Mouse (Mus musculus) hindbrain, embryonic 14.5 days (tissue): Measurements from ENCODE around the gene Gm973. TPM values are rescaled to one million over a fixed set of nuclear protein-coding genes. Genes with fewer than 3 reads are reported as not detected.

Experiments used
- ATAC-seq: fragments of 200-750 bp; cut with Nextera tagmentation; 2 replicates; pipeline ENCODE4 v1.8.0; 2017; ENCODE audit warnings: moderate number of reproducible peaks, mild to moderate bottlenecking, moderate TSS enrichment, moderate library complexity; ENCODE audit not compliant: low FRiP score
- DNase-seq: peaks from one replicate; pipeline ENCODE4 v3.0.0-alpha.2; 2015; ENCODE audit warnings: low spot score
- H3K27ac ChIP-seq: fragments of 300-500 bp; sonication (generic); 2 replicates; pipeline ENCODE4 v1.5.1; 2014; ENCODE audit warnings: mild to moderate bottlenecking, moderate library complexity
- H3K27me3 ChIP-seq: fragments of 300-500 bp; sonication (generic); 2 replicates; pipeline ENCODE4 v1.6.1; 2014; ENCODE audit warnings: mild to moderate bottlenecking, low read length, mixed read lengths; ENCODE audit not compliant: control insufficient read depth, insufficient read depth
- H3K36me3 ChIP-seq: fragments of 300-500 bp; sonication (generic); replicated peaks from 2 replicates; pipeline ENCODE4 v1.6.1; 2014; ENCODE audit not compliant: control insufficient read depth, insufficient read depth
- H3K4me1 ChIP-seq: fragments of 300-500 bp; sonication (generic); replicated peaks from 2 replicates; pipeline ENCODE4 v1.6.1; 2014; ENCODE audit warnings: antibody characterized with exemption, low read length, mixed read lengths; ENCODE audit not compliant: control insufficient read depth, insufficient read depth
- H3K4me2 ChIP-seq: fragments of 300-500 bp; sonication (generic); replicated peaks from 2 replicates; pipeline ENCODE4 v1.6.1; 2014; ENCODE audit warnings: mild to moderate bottlenecking, moderate library complexity
- H3K4me3 ChIP-seq: fragments of 300-500 bp; sonication (generic); replicated peaks from 2 replicates; pipeline ENCODE4 v1.5.1; 2014; ENCODE audit warnings: mild to moderate bottlenecking, low read length
- H3K9ac ChIP-seq: fragments of 300-500 bp; sonication (generic); 2 replicates; pipeline ENCODE4 v1.6.1; 2014
- H3K9me3 ChIP-seq: fragments of 300-500 bp; sonication (generic); 2 replicates; pipeline ENCODE4 v1.6.1; 2016; ENCODE audit warnings: low read length; ENCODE audit not compliant: control insufficient read depth
- WGBS: fragments of 180-500 bp; shearing (Covaris S2); extraction: QIAGEN DNeasy Blood & Tissue Kit; methylation state at CpG from one replicate; pipeline ENCODE4 v1.1.7; 2014; 5-methylcytosine and 5-hydroxymethylcytosine counted together
- polyA plus RNA-seq: library from polyadenylated mRNA; unstranded; fragments of >200 nt; fragmentation: Nextera tagmentation; extraction: Ambion mirVana; gene quantifications from 2 replicates; pipeline ENCODE4 v1.2.1, GENCODE M21; 2014

Gene Gm973
- polyA plus RNA-seq, 1 experiment from 2014 or later: 10.6 TPM

DNA sequence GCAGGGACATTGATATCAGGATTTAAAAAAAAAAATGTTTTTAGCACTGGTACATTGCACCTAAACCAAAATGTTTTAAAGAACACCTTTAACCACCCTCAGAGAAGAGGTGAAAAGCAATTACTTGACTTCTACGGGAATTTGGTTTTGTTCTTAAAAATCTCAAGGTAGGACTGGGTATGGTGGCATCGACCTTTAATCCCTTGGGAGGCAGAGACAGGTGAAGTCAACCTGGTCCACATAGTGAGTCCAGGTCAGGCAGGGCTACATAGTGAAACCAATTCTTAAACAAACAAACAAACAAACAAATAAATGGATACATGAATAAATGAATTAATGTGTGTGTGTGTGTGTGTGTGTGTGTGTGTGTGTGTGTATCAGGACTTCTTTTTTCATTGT is 11.8 kb upstream of the Gm973 start:
- Histone ChIP-seq H3K4me3 (no peak overlapping the region), H3K4me2 (no peak overlapping the region), H3K36me3 (no peaks in the 10 kb centered on the region), H3K9ac (no peak overlapping the region), H3K4me1 (0 out of 2 replicates have a peak, but pooled peaks cover 4% of the 10 kb centered on the region), H3K27me3 (no peaks in the 10 kb centered on the region), H3K9me3 (no peaks in the 10 kb centered on the region), H3K27ac (no peak overlapping the region)
- DNase-seq: no peak
- 79% methylated on average over 2 of the region's 2 CpGs for WGBS
- no peak for ATAC-seq

DNA sequence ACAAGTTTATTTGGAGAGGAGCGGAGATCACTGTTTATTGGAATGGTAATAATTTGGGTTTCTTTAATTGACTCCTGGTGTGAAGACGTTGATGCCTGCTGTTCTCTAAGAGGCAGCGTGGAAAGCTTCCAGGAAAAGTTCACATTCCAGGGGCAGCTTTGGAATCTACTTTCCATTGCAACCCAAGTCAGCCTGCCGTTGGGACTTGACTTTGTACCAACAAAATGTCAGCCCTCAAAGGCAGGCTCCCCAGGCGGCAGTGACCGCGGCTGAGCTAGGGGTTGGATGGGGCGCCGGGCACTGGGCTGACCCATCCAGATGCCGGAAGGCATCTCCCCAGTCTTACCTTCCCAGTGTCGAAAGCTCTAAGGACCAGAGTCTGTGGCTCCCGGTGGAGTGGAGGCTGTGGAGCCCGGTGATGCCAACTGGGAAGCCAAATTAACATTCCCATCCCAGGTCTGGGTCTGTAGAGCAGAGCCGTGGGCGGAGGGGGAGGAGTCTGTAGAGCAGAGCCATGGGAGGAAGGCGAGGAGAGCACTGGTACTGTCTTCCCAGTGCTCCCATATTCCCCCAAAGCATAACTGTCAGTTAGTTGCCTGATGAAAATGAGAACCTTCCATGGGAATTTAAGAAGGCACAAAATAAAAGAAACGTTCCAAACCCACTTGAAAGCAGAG is 7.5 kb upstream of the Gm973 start:
- DNase-seq (no peak), ATAC-seq (peak; percentile 37; the same call in 1 of the 2 replicates)
- Histone ChIP-seq H3K4me2 (no peak overlapping the region), H3K27ac (no peak overlapping the region), H3K27me3 (no peaks in the 10 kb centered on the region), H3K9ac (no peak overlapping the region), H3K36me3 (no peaks in the 10 kb centered on the region), H3K4me1 (0 out of 2 replicates have a peak, but pooled peaks cover 4% of the 10 kb centered on the region), H3K4me3 (no peak overlapping the region), H3K9me3 (no peaks in the 10 kb centered on the region)
- 26% methylated on average over 17 of the region's 17 CpGs for WGBS

DNA sequence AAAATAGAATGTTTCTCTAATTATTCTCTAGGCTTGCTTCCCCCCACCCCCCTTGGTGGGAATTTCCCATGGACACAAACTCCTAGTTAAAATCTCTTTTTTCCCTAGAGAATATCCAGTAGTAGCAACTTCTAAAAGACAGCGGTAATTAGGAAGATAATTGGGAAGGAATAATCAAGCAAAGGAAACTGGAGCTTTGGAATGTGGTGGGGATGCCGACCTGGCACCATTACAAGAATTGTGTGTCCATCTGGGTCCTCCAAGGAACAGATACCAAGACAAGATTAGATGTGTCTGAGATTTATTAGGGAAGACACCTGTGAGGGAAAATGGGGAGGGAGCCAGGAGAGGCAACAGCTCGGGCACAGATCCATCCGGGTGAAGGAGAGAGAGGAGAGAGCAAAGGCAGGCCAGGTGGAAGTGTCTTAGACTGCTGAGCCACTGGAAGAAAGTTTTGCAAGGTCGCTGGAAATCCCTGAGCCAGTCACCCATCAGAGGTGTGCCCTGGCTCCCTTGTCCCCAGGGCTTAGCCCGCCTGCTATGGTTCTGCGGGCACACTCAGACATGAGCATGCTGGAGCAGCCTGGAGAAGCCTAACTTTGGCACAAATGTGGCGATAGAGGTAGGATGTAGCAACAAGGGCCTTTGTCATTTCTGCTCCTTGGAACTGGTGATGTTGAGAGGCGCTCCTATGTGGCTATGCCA is 4.3 kb upstream of the Gm973 start:
- no peak overlapping the region for H3K9ac ChIP-seq
- H3K36me3 ChIP-seq: no peaks in the 10 kb centered on the region
- WGBS: 66% methylated on average over 9 of the region's 9 CpGs
- ATAC-seq (no peak), DNase-seq (no peak)
- H3K4me1 ChIP-seq: peaks cover 16% of the 10 kb centered on the region
- no peak overlapping the region for H3K4me2 ChIP-seq
- no peak overlapping the region for H3K4me3 ChIP-seq
- no peak overlapping the region for H3K27ac ChIP-seq
- H3K27me3 ChIP-seq: no peaks in the 10 kb centered on the region
- no peaks in the 10 kb centered on the region for H3K9me3 ChIP-seq

DNA sequence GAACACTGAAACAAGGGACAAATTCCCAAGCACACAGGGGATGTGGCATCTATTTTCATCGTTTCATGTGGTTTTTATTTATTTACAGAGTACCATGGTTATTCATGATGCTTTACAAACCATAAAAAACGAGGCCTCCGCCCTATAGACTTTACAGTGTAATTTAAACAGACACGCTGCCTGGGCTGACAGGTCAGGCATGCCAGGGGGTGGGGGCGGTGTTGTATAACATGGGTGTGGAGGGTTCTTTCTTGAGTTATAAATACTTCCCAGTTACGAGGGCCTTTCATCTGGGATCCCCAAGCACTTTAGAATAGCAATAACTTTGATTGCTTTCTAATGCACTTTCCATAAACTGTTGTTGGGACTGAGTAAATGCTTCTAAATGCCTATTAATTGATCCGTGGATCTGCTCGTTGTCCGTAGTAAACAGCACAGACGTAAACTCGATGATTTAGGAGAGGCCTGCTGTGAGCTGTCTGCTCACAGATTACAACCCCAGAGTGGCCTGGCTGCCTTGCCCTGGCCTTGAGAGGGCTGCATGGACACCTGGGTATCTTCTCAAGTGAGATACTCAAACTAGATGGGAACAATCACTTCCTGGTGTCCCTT is 4.3 kb downstream of the Gm973 start:
- 44% methylated on average over 11 of the region's 11 CpGs for WGBS
- Histone ChIP-seq H3K9ac (no peak overlapping the region), H3K27ac (no peak overlapping the region), H3K36me3 (no peaks in the 10 kb centered on the region), H3K4me3 (no peak overlapping the region), H3K4me1 (peaks cover 27% of the 10 kb centered on the region), H3K27me3 (no peaks in the 10 kb centered on the region), H3K4me2 (no peak overlapping the region), H3K9me3 (no peaks in the 10 kb centered on the region)
- ATAC-seq (no peak), DNase-seq (no peak)

DNA sequence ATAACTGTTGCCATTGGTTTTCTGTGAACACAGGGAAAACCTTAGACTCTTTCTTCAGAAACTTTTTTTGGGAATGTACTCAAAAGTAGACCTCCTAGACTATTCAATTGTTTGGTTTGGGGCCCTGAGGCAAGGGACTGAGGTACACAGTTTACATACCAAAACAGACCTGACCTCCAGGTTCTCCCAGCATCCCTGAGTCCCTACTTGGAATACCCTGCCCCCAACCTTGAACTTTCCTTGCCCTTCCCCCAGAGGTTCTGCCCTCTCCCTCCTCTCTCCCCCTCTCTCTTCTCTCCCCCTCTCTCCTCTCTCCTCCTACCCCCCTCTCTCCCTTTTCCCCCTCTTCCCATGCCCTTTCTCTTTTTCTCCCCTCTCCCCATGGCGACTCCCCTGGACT is 6.4 kb downstream of the Gm973 start:
- ATAC-seq (no peak), DNase-seq (no peak)
- WGBS: 29% methylated on average over 1 of the region's 1 CpGs
- H3K4me3 ChIP-seq: no peak overlapping the region
- no peaks in the 10 kb centered on the region for H3K36me3 ChIP-seq
- peaks cover 8% of the 10 kb centered on the region for H3K4me1 ChIP-seq
- no peaks in the 10 kb centered on the region for H3K27me3 ChIP-seq
- H3K9me3 ChIP-seq: no peaks in the 10 kb centered on the region
- H3K4me2 ChIP-seq: no peak overlapping the region
- no peak overlapping the region for H3K9ac ChIP-seq
- H3K27ac ChIP-seq: no peak overlapping the region

DNA sequence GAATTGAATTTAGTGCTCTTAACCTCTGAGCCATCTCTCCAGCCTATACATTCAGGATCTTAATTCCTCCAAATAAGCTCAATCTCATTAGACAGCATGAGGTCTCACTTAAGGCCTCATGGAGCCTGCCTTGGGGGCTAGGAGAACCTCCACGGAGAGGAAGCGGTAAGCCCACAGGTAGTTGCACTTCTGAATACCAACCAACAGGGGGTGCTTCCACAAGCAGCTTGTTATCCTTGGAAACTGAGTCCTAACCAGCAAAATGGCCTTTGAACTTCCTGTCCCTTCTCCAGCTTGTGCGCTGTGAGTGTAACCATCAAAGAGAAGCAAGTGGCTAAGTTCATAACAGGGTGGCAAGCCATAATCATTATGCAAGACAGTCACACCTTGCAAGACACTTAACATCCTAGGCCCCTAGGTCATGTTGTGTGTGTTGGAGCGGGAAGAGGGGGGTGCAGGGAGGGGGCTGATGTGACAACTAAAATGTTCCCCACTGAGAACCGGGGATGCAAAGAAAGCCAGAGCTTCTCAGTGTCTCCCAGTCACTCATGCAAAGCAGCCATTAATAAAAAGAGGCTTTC is 7.4 kb downstream of the Gm973 start:
- 35% methylated on average over 5 of the region's 5 CpGs for WGBS
- no peaks in the 10 kb centered on the region for H3K9me3 ChIP-seq
- peaks cover 7% of the 10 kb centered on the region; the same call in 1 of the 2 replicates for H3K4me1 ChIP-seq
- no peak overlapping the region for H3K4me2 ChIP-seq
- H3K4me3 ChIP-seq: no peak overlapping the region
- no peaks in the 10 kb centered on the region for H3K27me3 ChIP-seq
- no peak for DNase-seq
- no peak for ATAC-seq
- H3K27ac ChIP-seq: no peak overlapping the region
- no peak overlapping the region for H3K9ac ChIP-seq
- H3K36me3 ChIP-seq: no peaks in the 10 kb centered on the region

DNA sequence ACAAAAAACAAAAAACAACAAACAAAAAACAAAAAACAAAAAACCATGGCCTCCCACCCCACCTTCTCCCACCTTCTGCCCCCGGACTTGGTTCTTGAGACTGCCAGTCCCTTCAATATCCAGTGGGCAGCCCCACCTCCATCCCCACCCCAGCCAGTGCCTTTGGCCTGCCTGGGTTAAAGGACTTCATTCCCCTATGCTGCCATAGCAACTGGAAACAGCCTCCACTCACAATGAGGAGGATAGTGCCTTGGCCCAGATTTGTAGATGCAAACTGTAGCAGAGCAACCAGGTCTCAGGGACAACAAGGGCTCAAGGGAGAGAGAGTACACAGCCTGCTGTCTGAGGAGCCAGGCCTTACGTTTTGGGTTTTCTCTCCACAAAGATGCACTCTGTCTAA is 8.0 kb downstream of the Gm973 start:
- ATAC-seq: peak; percentile 77
- Histone ChIP-seq H3K27ac (peak overlapping the region; percentile 30), H3K36me3 (no peaks in the 10 kb centered on the region), H3K27me3 (no peaks in the 10 kb centered on the region), H3K4me1 (peaks cover 7% of the 10 kb centered on the region; the same call in 1 of the 2 replicates), H3K4me2 (no peak overlapping the region), H3K9ac (no peak overlapping the region), H3K9me3 (no peaks in the 10 kb centered on the region), H3K4me3 (no peak overlapping the region)
- no peak for DNase-seq
- 3% methylated on average over 2 of the region's 2 CpGs for WGBS

DNA sequence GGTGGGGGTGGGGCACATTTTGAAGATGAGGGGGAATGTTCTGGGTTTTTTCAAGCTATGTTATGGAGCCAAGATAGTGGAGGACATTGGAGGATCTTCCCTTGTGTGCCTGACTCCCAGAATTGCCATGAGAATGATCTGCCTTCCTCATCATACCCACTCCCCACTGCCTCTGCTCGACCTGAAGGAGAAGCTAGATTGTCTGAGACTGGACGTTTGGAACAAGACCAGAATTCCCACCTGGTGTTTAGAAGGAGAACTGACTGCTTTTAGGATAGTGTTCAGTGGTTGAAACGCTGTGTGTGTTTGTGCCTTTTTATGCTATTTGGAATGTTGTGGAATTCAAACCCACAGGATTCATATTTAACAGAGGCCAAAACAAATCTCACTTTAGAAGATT is 8.7 kb downstream of the Gm973 start:
- H3K36me3 ChIP-seq: no peaks in the 10 kb centered on the region
- no peak overlapping the region for H3K9ac ChIP-seq
- H3K4me3 ChIP-seq: no peak overlapping the region
- no peak overlapping the region for H3K4me2 ChIP-seq
- WGBS: 62% methylated on average over 3 of the region's 3 CpGs
- DNase-seq: no peak
- ATAC-seq: no peak
- H3K27me3 ChIP-seq: no peaks in the 10 kb centered on the region
- H3K9me3 ChIP-seq: no peaks in the 10 kb centered on the region
- H3K4me1 ChIP-seq: peaks cover 7% of the 10 kb centered on the region; the same call in 1 of the 2 replicates
- no peak overlapping the region; the same call in 1 of the 2 replicates for H3K27ac ChIP-seq

DNA sequence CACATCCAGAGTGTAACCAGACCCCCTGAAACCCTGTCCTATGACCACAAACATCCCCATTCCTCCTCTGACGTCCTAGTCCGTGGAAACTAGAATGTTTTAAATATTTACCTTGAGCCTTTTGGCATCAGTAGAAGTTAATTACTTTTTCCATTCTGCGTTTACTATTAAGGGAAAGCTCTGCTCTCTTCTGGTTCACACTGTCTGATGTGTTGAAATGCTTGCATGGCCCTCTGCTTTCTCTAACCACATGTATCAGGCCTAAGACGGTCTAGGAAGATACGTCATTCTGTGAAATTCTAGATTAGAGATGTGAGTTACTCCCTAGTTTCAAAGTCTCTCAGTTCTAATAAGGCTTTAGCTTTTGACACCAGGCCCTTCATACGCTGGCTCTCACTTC is 11.2 kb downstream of the Gm973 start:
- H3K36me3 ChIP-seq: no peaks in the 10 kb centered on the region
- H3K27ac ChIP-seq: no peak overlapping the region
- H3K27me3 ChIP-seq: no peaks in the 10 kb centered on the region
- no peak overlapping the region for H3K4me2 ChIP-seq
- DNase-seq (no peak), ATAC-seq (no peak)
- 94% methylated on average over 6 of the region's 6 CpGs for WGBS
- 0 out of 2 replicates have a peak, but pooled peaks cover 7% of the 10 kb centered on the region for H3K4me1 ChIP-seq
- no peak overlapping the region for H3K9ac ChIP-seq
- no peak overlapping the region for H3K4me3 ChIP-seq
- no peaks in the 10 kb centered on the region for H3K9me3 ChIP-seq
